14 mouse cellular contexts compared by ENCODE assay signal in genomic region chr4:140086192-140086591, GRCm38 (mm10).
A peak's percentile ranks its signal among the peaks of the same experiment; 100 is the strongest.
DNase-seq lines count a peak whose midpoint lies in the region; ATAC-seq and TF ChIP-seq lines count a peak whose summit lies in the region.
"Had no signal": no experiment of that assay in that cellular context is flagged by ENCODE, and none has a peak within 500 bp of the region (broad histone marks: within the 10 kb centered on the region; RNA-seq: fewer than 3 reads in every experiment).

No protein-coding gene starts in this region.

- H3K9me3 ChIP-seq in lung, postnatal 0 days (ENCODE audit: low read length): no peaks in the 10 kb centered on the region
- H3K9me3 ChIP-seq: intestine, embryonic 15.5 days; lung, embryonic 15.5 days had no signal

- H3K9ac ChIP-seq in lung, postnatal 0 days (replicated peaks; ENCODE audit: low read depth): no peak overlapping the region
- H3K9ac ChIP-seq: intestine, embryonic 15.5 days; lung, embryonic 15.5 days had no signal

- no peak overlapping the region for H3K4me3 ChIP-seq in lung, postnatal 0 days (ENCODE audit: low read depth, low read length)
- H3K4me3 ChIP-seq: intestine, embryonic 15.5 days; lung, embryonic 15.5 days had no signal

- no peak for ATAC-seq in lung, postnatal 0 days
- ATAC-seq: intestine, embryonic 15.5 days had no signal

- H3K36me3 ChIP-seq in lung, postnatal 0 days (ENCODE audit: insufficient read depth, low read length): no peaks in the 10 kb centered on the region
- H3K36me3 ChIP-seq: intestine, embryonic 15.5 days; lung, embryonic 15.5 days had no signal

- TF ChIP-seq EP300 in lung, postnatal 0 days (IDR thresholded peaks at IDR 0.05): no peak

- no peaks in the 10 kb centered on the region for H3K27me3 ChIP-seq in lung, postnatal 0 days (replicated peaks; ENCODE audit: insufficient read depth, low read length)
- H3K27me3 ChIP-seq: intestine, embryonic 15.5 days; lung, embryonic 15.5 days had no signal

- H3K4me2 ChIP-seq in lung, postnatal 0 days (replicated peaks; ENCODE audit: low read depth, low read length): no peak overlapping the region
- H3K4me2 ChIP-seq: intestine, embryonic 15.5 days; lung, embryonic 15.5 days had no signal

- no peak overlapping the region for H3K27ac ChIP-seq in lung, postnatal 0 days (ENCODE audit: low read length)
- H3K27ac ChIP-seq: intestine, embryonic 15.5 days; lung, embryonic 15.5 days had no signal

- no peaks in the 10 kb centered on the region for H3K4me1 ChIP-seq in lung, postnatal 0 days (ENCODE audit: insufficient read depth, low read depth, low read length)
- H3K4me1 ChIP-seq: intestine, embryonic 15.5 days had no signal

- DNase-seq in embryo, embryonic 10 days (ENCODE audit: low spot score): peak; percentile 39
- DNase-seq in embryo, embryonic 9.5 days (ENCODE audit: extremely low spot score): no peak
- DNase-seq in layer of hippocampus, adult 9-11 months: peak; percentile 36
- no peak for DNase-seq in layer of hippocampus, postnatal 36 days
- peak; percentile 45 for DNase-seq in ES-CJ7 (ENCODE audit: low read depth, low spot score)
- DNase-seq in embryo, embryonic 11 days: peak; percentile 33
- no peak for DNase-seq in urinary bladder, postnatal 4 days (ENCODE audit: low spot score in 2 of 2)
- DNase-seq in lung, postnatal 0 days (ENCODE audit: low spot score): no peak
- DNase-seq: B cell, adult 2 months; cerebellum, adult 9-11 months; heart, postnatal 10 days; kidney, postnatal 14 days had no signal

- 59% methylated on average over 7 of the region's 7 CpGs for WGBS in lung, postnatal 0 days

- TF ChIP-seq CTCF in lung, postnatal 0 days (IDR thresholded peaks at IDR 0.05): no peak

Comparison
In these comparisons a context has a peak if more than half of its experiments do, and no peak if none do; other contexts are left out.
1. DNase-seq: peak in embryo, embryonic 10 days (single experiment), layer of hippocampus, adult 9-11 months (single experiment), ES-CJ7 (single experiment) and embryo, embryonic 11 days (single experiment); none in embryo, embryonic 9.5 days (single experiment), layer of hippocampus, postnatal 36 days (0 of 2), urinary bladder, postnatal 4 days (0 of 2) and lung, postnatal 0 days (single experiment).